Mouse (Mus musculus): ENCODE results near the gene Zfp942. TPM values are rescaled to one million over a fixed set of nuclear protein-coding genes. Genes with fewer than 3 reads are reported as not detected.

Zfp942 gene
- 10.8 and 11.1 TPM in 2 replicates for total RNA-seq (2023)

GRCm38 (mm10) chr17:21962107-21962907, at the start of gene Zfp942, which contains the start of gene Zfp943:
Gene Zfp942 (minus strand): TSS chr17:21962464.
Gene Zfp943 (plus strand): TSS chr17:21962552.

GRCm38 (mm10) chr17:21909456-21910052, 52.7 kb downstream of the Zfp942 start, which contains the start of gene Zfp995:
Gene Zfp995 (minus strand): TSS chr17:21909926.

Other genes starting within 250 kb of the Zfp942 start
- gene Zfp229, start 231.7 kb downstream of the Zfp942 start, total RNA-seq (2023): 0.44 and 0.66 TPM in 2 replicates
- gene Zfp820, start 116.7 kb downstream of the Zfp942 start, total RNA-seq (2023): 0.16 and 0.25 TPM in 2 replicates
- 1.4 and 3.7 TPM in 2 replicates for gene Zfp995, start 52.5 kb downstream of the Zfp942 start, total RNA-seq (2023)
- 11.0 and 14.4 TPM in 2 replicates for gene Zfp943, start 88 bp upstream of the Zfp942 start, total RNA-seq (2023)
- gene Zfp947, start 203.7 kb upstream of the Zfp942 start, total RNA-seq (2023): 0.36 and 0.47 TPM in 2 replicates